Mouse (Mus musculus) bone marrow macrophage, adult 2 months (primary cell): ENCODE measurements around the gene Gm11938.
"Not testable (repeated sequence)": the region's sequence is repeated elsewhere in the genome, so short reads cannot be mapped to it uniquely, and the experiment has no call there.

Experiments used
- CTCF ChIP-seq: IDR thresholded peaks from 2 replicates; pipeline ENCODE4 v1.5.1; 2012; ENCODE audit warnings: low read depth, mild to moderate bottlenecking, low read length, moderate library complexity
- POLR2A ChIP-seq: IDR thresholded peaks from 2 replicates; pipeline ENCODE4 v1.6.1; 2012; ENCODE audit warnings: mild to moderate bottlenecking, low read depth, low read length, borderline replicate concordance

DNA sequence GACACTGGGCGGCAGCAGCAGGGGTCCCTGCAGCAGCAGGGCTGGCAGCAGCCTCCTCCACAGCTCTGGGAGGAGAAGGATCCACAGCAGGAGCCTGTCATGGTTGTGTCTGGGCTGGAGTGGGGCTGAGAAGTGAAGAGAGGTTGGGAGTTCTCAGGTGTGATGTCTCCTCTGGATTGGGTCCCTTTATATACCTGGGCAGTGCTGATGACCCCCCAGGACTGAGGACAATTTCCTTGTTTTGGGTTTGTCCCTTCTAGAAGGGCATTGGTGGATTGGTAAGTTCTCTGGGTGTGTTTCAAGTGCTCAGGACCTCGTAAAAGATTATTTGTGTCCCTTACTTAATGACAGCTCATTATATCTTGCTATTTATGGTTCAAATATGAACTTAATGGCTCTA is 7.0 kb upstream of the Gm11938 start, which contains the start of gene Gm11937:
- TF ChIP-seq CTCF, POLR2A: not testable (repeated sequence)
